Comparison of ENCODE assay signal across 17 mouse cellular contexts in the genomic region with DNA sequence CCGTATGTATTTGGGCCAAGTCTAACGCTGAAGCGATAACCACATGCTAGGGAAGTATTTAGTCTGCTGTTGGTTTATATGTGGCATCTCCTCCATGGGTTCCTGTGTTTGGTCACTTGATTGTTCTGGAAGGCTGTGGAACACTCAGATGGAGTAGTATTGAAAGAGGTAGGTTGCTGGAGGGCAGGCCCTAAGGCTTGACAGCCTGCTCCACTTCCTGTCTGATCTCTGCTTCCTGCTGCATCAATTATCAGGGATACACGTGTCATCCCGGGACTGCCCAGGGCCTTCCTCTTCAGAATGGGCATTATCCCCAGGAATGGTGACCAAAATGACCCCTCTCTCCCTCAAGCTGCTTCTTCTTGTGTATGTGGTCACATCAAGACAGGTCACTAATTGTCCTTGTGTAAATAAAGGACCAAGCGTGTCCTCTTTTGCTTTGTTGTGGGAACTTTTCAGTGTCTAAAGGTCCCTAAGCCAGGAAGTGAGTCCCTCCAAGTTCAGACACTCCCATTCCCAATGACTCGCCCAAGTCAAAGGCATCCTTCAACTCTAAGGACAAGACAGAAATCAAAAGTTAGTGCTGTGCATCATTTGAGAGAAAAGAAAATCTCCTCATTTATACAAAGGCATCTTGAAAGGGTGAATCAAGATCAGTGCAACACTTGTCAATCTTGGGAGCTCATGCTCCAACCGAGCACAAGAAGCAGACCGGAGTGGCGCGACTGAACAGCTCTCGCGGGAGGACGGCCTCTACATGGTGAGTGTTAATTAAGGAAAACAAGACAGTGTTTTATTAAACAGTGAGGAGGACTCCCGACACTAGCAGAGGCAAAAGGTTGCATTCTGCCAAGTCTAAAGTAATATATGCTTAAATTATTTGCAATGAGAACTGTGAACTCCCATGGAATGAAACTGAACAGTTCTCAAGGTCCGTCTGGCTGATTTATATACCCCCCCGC.
DNase-seq lines count a peak whose midpoint lies in the region; ATAC-seq and TF ChIP-seq lines count a peak whose summit lies in the region.
"Had no signal": no experiment of that assay in that cellular context is flagged by ENCODE, and none has a peak within 500 bp of the region (broad histone marks: within the 10 kb centered on the region; RNA-seq: fewer than 3 reads in every experiment).

No protein-coding gene starts in this region.

- no peaks in the 10 kb centered on the region for H3K36me3 ChIP-seq in forebrain, embryonic 11.5 days (ENCODE audit: control insufficient read depth, insufficient read depth, low read length)
- H3K36me3 ChIP-seq in forebrain, embryonic 10.5 days (replicated peaks), result peaks cover 4% of the 10 kb centered on the region
- peaks cover 24% of the 10 kb centered on the region; the same call in 1 of the 2 replicates for H3K36me3 ChIP-seq in hindbrain, embryonic 10.5 days
- no peaks in the 10 kb centered on the region for H3K36me3 ChIP-seq in hindbrain, embryonic 12.5 days
- H3K36me3 ChIP-seq in lung, postnatal 0 days (ENCODE audit: insufficient read depth, low read length), result no peaks in the 10 kb centered on the region
- H3K36me3 ChIP-seq: limb, embryonic 15.5 days; stomach, embryonic 15.5 days had no signal

- no peak overlapping the region for H3K27ac ChIP-seq in forebrain, embryonic 11.5 days (ENCODE audit: low read depth, low read length)
- H3K27ac ChIP-seq in forebrain, embryonic 10.5 days, result no peak overlapping the region
- H3K27ac ChIP-seq in hindbrain, embryonic 10.5 days, result peak overlapping the region; percentile 29; the same call in 1 of the 2 replicates
- H3K27ac ChIP-seq in hindbrain, embryonic 12.5 days, result no peak overlapping the region
- no peak overlapping the region for H3K27ac ChIP-seq in lung, postnatal 0 days (ENCODE audit: low read length)
- H3K27ac ChIP-seq: limb, embryonic 15.5 days; macrophage; stomach, embryonic 15.5 days had no signal

- no peak for DNase-seq in forebrain, embryonic 11.5 days (ENCODE audit: low spot score)
- no peak for DNase-seq in forebrain, embryonic 10.5 days (ENCODE audit: extremely low spot score, low spot score)
- DNase-seq in hindbrain, embryonic 10.5 days (ENCODE audit: low spot score), result no peak
- peak; percentile 47 for DNase-seq in lung, postnatal 0 days (ENCODE audit: low spot score)
- DNase-seq in lung, postnatal 36 days, result no peak
- DNase-seq in kidney, postnatal 25 days, result peak; percentile 12 to 48
- DNase-seq in urinary bladder, adult 18-20 months (ENCODE audit: low spot score in 2 of 2), result no peak
- DNase-seq: cerebellum, adult 11 months; cerebellum, postnatal 25 days; midbrain, embryonic 14.5 days; spleen, adult 18-20 months had no signal

- no peaks in the 10 kb centered on the region for H3K9me3 ChIP-seq in forebrain, embryonic 11.5 days (ENCODE audit: control insufficient read depth, low read length)
- H3K9me3 ChIP-seq in forebrain, embryonic 10.5 days, result no peaks in the 10 kb centered on the region
- H3K9me3 ChIP-seq in hindbrain, embryonic 10.5 days, result no peaks in the 10 kb centered on the region
- no peaks in the 10 kb centered on the region for H3K9me3 ChIP-seq in hindbrain, embryonic 12.5 days (replicated peaks)
- H3K9me3 ChIP-seq in lung, postnatal 0 days (ENCODE audit: low read length), result no peaks in the 10 kb centered on the region
- H3K9me3 ChIP-seq: limb, embryonic 15.5 days; stomach, embryonic 15.5 days had no signal

- 85% methylated on average over 17 of the region's 17 CpGs for WGBS in forebrain, embryonic 11.5 days
- WGBS in forebrain, embryonic 10.5 days, result 90% methylated on average over 17 of the region's 17 CpGs
- 72% methylated on average over 17 of the region's 17 CpGs for WGBS in hindbrain, embryonic 10.5 days
- WGBS in hindbrain, embryonic 12.5 days, result 75% methylated on average over 17 of the region's 17 CpGs
- WGBS in lung, postnatal 0 days, result 77% methylated on average over 17 of the region's 17 CpGs

- H3K9ac ChIP-seq in forebrain, embryonic 11.5 days (ENCODE audit: low read length), result no peak overlapping the region
- no peak overlapping the region for H3K9ac ChIP-seq in hindbrain, embryonic 12.5 days
- H3K9ac ChIP-seq in lung, postnatal 0 days (replicated peaks; ENCODE audit: low read depth), result no peak overlapping the region
- H3K9ac ChIP-seq: limb, embryonic 15.5 days; stomach, embryonic 15.5 days had no signal

- ATAC-seq in forebrain, embryonic 11.5 days (replicated peaks; ENCODE audit: low FRiP score), result peak; percentile 13
- ATAC-seq in hindbrain, embryonic 12.5 days (ENCODE audit: low FRiP score), result no peak
- peak; percentile 81 for ATAC-seq in lung, postnatal 0 days
- ATAC-seq: forebrain, embryonic 16.5 days; intestine, postnatal 0 days had no signal

- H3K4me2 ChIP-seq in forebrain, embryonic 11.5 days (ENCODE audit: low read depth, low read length, severe bottlenecking), result no peak overlapping the region
- no peak overlapping the region for H3K4me2 ChIP-seq in hindbrain, embryonic 12.5 days (replicated peaks)
- no peak overlapping the region for H3K4me2 ChIP-seq in lung, postnatal 0 days (replicated peaks; ENCODE audit: low read depth, low read length)
- H3K4me2 ChIP-seq: limb, embryonic 15.5 days; stomach, embryonic 15.5 days had no signal

- TF ChIP-seq EP300 in lung, postnatal 0 days (IDR thresholded peaks at IDR 0.05), result peak; percentile 38; the same call in 1 of the 2 replicates

- no peak for TF ChIP-seq CTCF in lung, postnatal 0 days (IDR thresholded peaks at IDR 0.05)

- no peaks in the 10 kb centered on the region for H3K27me3 ChIP-seq in forebrain, embryonic 11.5 days (ENCODE audit: control insufficient read depth, insufficient read depth, low read length)
- no peaks in the 10 kb centered on the region for H3K27me3 ChIP-seq in forebrain, embryonic 10.5 days (ENCODE audit: poor library complexity, severe bottlenecking)
- no peaks in the 10 kb centered on the region for H3K27me3 ChIP-seq in hindbrain, embryonic 10.5 days (ENCODE audit: insufficient read depth, poor library complexity, severe bottlenecking)
- H3K27me3 ChIP-seq in hindbrain, embryonic 12.5 days, result no peaks in the 10 kb centered on the region
- H3K27me3 ChIP-seq in lung, postnatal 0 days (replicated peaks; ENCODE audit: insufficient read depth, low read length), result no peaks in the 10 kb centered on the region
- H3K27me3 ChIP-seq: limb, embryonic 15.5 days; stomach, embryonic 15.5 days had no signal

- H3K4me3 ChIP-seq in forebrain, embryonic 11.5 days (ENCODE audit: low read depth, low read length), result no peak overlapping the region
- no peak overlapping the region for H3K4me3 ChIP-seq in forebrain, embryonic 10.5 days
- no peak overlapping the region for H3K4me3 ChIP-seq in hindbrain, embryonic 10.5 days
- no peak overlapping the region for H3K4me3 ChIP-seq in hindbrain, embryonic 12.5 days
- H3K4me3 ChIP-seq in lung, postnatal 0 days (ENCODE audit: low read depth, low read length), result no peak overlapping the region
- H3K4me3 ChIP-seq: limb, embryonic 15.5 days; stomach, embryonic 15.5 days had no signal

- H3K4me1 ChIP-seq in forebrain, embryonic 11.5 days (replicated peaks; ENCODE audit: control insufficient read depth, insufficient read depth, low read length), result peaks cover 8% of the 10 kb centered on the region; the same call in 1 of the 2 replicates
- peaks cover 30% of the 10 kb centered on the region for H3K4me1 ChIP-seq in forebrain, embryonic 10.5 days
- H3K4me1 ChIP-seq in hindbrain, embryonic 10.5 days (replicated peaks), result peaks cover 36% of the 10 kb centered on the region
- H3K4me1 ChIP-seq in hindbrain, embryonic 12.5 days, result peaks cover 22% of the 10 kb centered on the region
- H3K4me1 ChIP-seq in lung, postnatal 0 days (ENCODE audit: insufficient read depth, low read depth, low read length), result peaks cover 12% of the 10 kb centered on the region; the same call in 1 of the 2 replicates
- H3K4me1 ChIP-seq: stomach, embryonic 15.5 days had no signal

Comparison
In these comparisons a context has a peak if more than half of its experiments do, and no peak if none do; other contexts are left out.
1. DNase-seq: peak in lung, postnatal 0 days (single experiment) and kidney, postnatal 25 days (2 of 2); none in forebrain, embryonic 11.5 days (single experiment), forebrain, embryonic 10.5 days (single experiment), hindbrain, embryonic 10.5 days (single experiment), lung, postnatal 36 days (single experiment) and urinary bladder, adult 18-20 months (0 of 2).